18 mouse cellular contexts compared by ENCODE assay signal in genomic region chr10:89351416-89351815, GRCm38 (mm10). TPM values are rescaled to one million over a fixed set of nuclear protein-coding genes. Genes with fewer than 3 reads are reported as not detected.
"Had no signal": no experiment of that assay in that cellular context is flagged by ENCODE, and none has a peak within 500 bp of the region (broad histone marks: within the 10 kb centered on the region; RNA-seq: fewer than 3 reads in every experiment).

No protein-coding gene starts in this region.

- H3K4me3 ChIP-seq: layer of hippocampus, adult 2 months; limb, embryonic 12.5 days; liver, embryonic 13.5 days; lung, embryonic 15.5 days; megakaryocyte, embryonic 14.5 days; neural tube, embryonic 13.5 days had no signal

- H3K4me2 ChIP-seq: limb, embryonic 12.5 days; liver, embryonic 13.5 days; lung, embryonic 15.5 days; midbrain, embryonic 11.5 days; neural tube, embryonic 13.5 days had no signal

- ATAC-seq: liver, postnatal 0 days; midbrain, embryonic 16.5 days had no signal

- H3K4me1 ChIP-seq: limb, embryonic 12.5 days; liver, embryonic 13.5 days; lung, embryonic 15.5 days; megakaryocyte, embryonic 14.5 days; neural tube, embryonic 13.5 days had no signal

- H3K9ac ChIP-seq: limb, embryonic 12.5 days; liver, embryonic 13.5 days; liver, postnatal 0 days; lung, embryonic 15.5 days; neural tube, embryonic 13.5 days had no signal

- H3K36me3 ChIP-seq: limb, embryonic 12.5 days; liver, embryonic 13.5 days; lung, embryonic 15.5 days; neural tube, embryonic 13.5 days had no signal

- H3K27ac ChIP-seq: layer of hippocampus, adult 2 months; limb, embryonic 12.5 days; liver, embryonic 13.5 days; lung, embryonic 15.5 days; macrophage; neural tube, embryonic 13.5 days had no signal

- DNase-seq: kidney, postnatal 4 days; liver; liver, embryonic 13.5 days; liver, postnatal 0 days; lung, postnatal 14 days; retina, postnatal 1 day; right cerebral cortex, postnatal 4 days; spleen, adult 18-20 months; thymus, adult 18-20 months; thymus, postnatal 14 days had no signal

- H3K9me3 ChIP-seq: limb, embryonic 12.5 days; liver, embryonic 13.5 days; lung, embryonic 15.5 days; megakaryocyte, embryonic 14.5 days; neural tube, embryonic 13.5 days had no signal

RNA-seq across cellular contexts. Expression of gene Ano4, which starts 6.9 kb away (rescaled TPM):
- polyA plus RNA-seq: liver, postnatal 0 days; macrophage had no signal
